Mouse (Mus musculus) activated CD4-positive, CD25-positive, alpha-beta regulatory T cell, adult 4 months (primary cell): ENCODE measurements around the gene Pigl. TPM values are rescaled to one million over a fixed set of nuclear protein-coding genes. Genes with fewer than 3 reads are reported as not detected.

Experiments
- ATAC-seq: one replicate; pipeline ENCODE4 v1.8.0; 2017
- polyA plus RNA-seq, 2 experiments: library from polyadenylated mRNA; unstranded; fragments of 100-300 nt; shearing (Covaris generic); gene quantifications; one replicate each; pipeline ENCODE4 v1.2.1; 2017

Pigl gene
- polyA plus RNA-seq, 2 experiments from 2014 or later: 6.8 to 9.9 TPM

DNA sequence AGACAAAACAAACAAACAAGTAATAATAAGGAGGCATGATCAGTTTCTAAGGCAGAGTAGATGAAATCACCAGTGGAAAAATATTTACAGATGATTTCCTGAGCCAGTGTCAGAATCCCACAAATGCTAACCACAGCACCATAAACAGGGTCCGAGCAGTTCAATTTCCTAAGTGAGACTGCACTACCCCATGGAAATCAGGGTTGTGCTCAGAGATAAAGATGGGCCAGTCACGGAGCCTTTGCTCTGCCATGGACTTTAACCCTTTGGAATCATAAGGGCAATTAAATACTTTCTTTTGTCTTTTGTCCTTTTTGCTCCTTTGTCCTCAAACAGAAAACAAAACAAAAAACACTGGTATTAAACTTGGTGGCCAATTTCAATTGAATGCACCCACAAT lies 64.0 kb downstream of the Pigl start:
- ATAC-seq: no peak

DNA sequence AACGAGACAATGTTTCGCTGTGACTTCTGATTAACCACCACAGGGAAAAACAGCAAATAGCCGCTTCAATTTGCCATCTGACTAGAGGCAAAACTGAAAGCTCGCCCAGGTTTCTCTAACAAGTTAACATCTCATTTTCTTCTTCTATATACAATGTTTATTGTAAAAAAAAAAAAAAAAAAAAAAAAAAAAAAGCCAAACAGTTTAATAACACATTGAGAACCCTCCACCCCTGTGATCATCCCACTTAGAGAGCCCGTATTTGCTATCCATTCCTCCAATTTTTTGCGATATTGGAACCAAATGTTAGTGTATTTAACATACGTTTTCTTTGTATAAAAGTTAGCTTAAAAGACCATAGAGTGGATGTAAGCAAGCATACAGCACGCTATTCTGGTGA lies 78.8 kb downstream of the Pigl start:
- no peak for ATAC-seq

DNA sequence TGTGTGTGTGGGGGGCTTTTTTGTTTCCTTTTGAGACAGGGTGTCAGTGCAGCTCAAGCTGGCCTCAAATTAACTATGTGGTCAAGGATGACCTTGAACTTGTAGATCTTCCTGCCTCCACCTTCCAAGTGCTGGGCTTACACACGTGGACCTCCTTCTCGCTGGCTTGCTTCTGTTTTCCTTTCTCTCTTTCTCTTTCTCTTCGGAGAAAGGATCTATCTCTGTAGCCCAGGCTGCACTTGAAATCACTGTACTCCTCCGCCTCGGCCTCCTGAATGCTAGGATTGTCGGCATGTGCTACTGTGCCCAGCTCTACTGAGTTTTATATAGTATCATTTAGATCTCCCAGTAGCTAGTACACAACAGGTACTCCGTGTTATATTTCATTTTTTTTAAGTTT lies 79.3 kb downstream of the Pigl start:
- ATAC-seq: no peak

DNA sequence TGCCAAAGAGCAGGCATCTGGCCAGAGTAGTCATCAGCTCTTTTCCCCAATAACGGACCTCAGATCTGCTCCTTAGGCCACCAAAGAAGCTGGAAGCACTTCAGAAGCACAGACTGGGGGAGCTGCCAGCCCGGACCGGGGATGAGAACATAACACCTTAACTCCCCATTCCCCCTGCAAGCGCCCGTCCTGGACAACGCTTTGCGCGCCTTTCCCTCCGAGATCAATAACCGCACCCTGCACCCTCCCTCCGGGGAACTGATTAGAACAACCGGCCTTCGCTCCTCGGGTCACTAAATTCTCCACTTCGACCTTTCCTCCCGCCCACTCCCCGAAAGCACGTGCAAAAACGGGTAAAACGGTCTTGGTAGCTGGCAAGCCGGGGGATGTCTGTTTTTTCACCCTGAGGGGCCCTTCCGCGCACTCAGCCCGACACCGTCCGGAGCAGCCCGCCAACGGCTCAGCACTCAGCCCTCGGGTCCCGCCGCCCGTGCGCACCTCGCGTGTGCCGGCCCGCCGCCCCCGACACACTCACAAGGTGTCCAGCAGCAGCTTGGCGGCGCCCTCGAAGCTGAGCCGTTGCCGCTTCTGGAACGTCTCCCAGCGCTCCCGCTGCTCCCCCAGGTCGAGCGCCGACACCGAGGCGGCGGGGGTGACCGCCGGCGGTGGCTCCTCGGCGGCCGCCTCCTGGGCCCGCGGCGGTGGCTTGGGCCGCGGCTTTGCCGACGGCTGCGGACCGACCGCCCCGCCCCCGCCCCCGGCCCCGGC lies 80.2 kb downstream of the Pigl start:
- peak; percentile 40 for ATAC-seq

DNA sequence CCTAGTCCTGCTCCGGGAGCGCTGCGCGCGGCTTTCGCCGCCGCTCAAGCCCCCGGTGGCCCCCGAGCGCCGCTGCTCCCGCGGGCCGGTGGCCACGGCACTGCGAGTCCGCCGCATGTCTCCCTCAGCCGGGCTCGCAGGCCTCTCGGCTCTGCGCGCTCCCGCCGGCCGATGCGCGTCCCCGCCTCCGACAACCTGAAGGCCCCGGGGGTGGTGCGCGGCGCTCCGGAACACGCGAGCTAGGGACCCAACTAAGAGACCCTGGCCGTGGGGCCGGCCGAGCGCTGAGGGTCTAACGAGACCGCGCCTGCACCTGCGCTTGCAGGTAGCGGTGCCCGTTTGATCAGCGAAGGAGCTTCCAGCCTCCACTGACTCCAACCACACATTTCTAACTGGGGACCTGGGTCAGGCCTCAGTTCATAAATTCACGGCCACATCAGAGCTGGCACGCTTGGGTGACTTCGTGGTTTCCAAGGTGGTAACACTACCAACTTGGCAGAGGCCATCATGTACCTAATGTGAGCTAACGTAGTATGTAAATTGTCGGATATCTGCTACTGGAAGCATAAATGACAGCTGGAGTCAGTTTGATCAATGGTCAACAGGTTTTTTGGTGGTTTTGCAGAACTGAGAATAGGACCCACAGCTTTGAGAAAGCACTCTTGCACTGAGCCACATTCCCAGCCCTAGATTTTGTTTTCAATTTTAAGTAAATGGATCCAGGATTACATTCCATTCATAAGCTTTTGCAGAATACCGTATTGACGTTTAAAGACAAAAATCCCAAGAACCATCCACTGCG lies 81.0 kb downstream of the Pigl start, which contains the start of gene Cenpv:
Cenpv (minus strand) TSS at position 173 of the 802 bp plus-strand sequence.
- peak; percentile 61 for ATAC-seq

DNA sequence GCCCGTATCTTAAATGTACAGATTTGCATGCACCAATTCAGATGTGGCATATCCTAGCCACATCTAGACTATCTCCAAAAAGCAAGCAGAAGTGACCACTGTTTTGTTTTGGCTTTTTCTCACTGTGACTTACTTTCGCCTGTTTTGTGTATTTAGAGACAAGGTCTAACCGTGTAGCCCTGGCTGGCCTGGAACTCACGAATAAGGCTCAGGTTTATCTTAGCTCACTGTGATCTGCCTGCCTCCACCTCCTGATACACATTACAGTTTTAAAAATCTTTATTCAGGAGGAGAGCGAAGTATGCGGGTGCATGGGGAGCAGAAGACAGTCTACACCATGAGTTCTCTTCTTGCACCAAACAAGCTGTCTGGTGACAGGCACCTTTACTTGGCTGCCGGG lies 81.9 kb downstream of the Pigl start:
- no peak for ATAC-seq

DNA sequence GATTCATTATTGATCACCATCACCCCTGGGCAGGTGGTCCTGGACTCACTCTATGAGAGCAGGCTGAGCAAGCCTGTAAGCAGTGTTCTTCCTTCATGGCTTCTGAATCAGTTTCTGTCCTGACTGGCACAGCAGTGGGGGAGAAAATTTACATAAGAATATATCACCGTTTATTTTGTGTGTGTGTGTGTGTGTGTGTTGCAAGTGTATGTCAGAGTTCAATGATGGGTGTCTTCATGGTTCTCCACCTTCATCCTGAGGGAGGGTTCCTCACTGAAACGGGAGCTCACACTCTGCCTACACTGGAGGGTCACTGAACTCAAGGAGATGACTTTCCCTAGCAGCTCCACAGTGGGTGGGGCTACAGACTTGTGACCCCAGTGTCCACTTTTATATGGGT lies 82.7 kb downstream of the Pigl start:
- ATAC-seq: no peak

DNA sequence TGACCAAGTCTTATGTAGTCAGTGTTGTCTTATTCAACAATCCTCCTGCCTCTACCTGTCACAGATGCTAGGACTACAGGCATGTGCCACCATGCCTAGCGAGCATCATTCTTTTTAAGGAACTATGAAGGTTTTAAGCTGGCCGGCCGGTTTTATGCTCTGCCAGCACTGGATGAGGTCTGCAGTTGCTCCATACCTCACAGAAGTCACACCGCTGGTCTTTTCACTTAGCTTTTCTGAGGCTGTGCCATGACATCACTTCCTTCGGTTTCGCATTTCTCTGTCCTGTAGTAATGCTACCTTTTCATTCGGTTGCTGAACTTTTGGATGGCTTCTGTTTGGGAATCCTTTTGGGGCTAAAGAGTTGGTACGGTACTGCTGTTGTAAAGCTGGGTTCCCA lies 83.3 kb downstream of the Pigl start:
- ATAC-seq: no peak

DNA sequence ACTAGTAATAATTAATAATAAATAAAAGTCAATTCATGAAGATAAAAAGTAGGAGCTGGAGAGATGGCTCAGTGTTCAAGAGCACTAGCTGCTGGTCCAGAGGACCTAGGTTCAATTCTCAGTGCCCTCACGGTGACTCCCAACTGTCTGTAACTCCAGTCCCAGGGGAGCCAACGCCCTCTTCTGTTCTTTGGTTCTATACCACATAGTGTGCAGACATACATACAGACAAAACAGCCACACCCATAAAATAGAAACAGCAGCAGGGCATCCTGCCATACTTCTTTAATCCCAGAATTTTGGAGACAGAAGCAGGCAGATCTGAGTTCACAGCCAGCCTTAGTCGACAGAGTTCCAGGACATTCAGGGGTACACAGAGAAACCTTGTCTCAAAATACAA lies 85.7 kb downstream of the Pigl start:
- no peak for ATAC-seq

DNA sequence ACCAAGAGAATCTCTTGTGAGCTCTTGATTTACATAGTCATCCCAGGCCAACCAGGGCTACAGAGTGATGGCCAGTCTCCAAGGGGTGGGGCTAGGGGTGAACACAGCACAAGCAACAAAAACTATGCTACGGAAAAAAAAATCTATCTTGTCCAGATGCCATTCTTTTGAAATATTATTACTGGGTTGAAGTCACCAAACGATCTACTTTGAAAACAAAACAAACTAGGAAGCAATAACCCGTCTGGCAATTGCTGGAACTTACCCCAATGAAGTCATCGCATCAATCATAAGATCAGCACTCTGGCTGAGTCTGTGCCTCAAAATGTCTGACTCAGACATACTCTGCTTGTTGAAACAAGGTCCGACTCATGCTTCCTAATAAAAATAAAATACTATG lies 91.5 kb downstream of the Pigl start:
- no peak for ATAC-seq

DNA sequence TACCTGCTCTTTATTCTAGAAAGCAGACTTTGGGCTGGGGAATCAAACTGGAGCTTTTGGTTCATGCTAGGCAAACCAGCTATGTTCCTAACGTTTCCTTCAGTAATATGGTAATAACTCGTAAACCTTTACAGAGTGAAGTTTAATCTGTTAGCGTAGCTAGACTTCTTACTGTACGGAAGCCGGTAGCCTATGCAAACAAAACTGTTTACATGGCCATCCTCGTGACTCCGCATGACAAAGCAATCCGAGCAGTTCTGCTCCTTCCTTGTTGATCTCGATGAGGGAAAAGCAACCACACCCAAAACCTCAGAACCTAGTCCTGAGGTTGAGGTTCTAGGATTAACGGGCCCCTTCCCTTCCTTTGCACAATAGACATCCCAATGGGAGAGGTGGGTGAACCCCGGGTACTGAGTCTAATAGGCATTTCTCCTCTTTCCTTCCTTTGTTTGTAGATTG lies 92.0 kb downstream of the Pigl start:
- no peak for ATAC-seq

DNA sequence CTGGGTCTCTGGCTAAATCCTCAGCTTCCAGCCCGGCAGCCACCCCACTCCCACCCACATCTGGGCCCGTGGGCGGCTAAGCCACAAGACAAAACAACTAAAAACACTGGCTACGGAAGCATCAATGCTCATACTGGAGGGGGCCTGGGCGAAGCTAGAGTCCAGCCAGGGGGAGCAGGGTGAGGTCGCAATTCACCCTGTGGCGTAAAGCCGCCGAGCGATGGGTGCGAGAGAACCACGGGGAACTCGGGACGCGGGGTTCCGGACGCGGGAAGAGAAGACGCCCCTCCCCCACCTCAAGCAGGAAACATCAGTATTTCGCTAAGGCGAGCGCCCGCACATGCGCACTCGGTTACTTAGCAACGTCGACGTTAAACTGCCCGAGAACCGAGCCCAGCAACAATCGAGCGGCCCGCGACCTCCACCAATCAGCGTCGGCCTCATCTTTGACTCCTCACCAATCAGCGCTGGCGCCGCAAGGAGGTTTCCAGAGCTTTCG lies 92.5 kb downstream of the Pigl start, which contains the start of gene Ubb:
Ubb (plus strand) TSS at position 445 of the 499 bp plus-strand sequence.
- ATAC-seq: peak; percentile 91

DNA sequence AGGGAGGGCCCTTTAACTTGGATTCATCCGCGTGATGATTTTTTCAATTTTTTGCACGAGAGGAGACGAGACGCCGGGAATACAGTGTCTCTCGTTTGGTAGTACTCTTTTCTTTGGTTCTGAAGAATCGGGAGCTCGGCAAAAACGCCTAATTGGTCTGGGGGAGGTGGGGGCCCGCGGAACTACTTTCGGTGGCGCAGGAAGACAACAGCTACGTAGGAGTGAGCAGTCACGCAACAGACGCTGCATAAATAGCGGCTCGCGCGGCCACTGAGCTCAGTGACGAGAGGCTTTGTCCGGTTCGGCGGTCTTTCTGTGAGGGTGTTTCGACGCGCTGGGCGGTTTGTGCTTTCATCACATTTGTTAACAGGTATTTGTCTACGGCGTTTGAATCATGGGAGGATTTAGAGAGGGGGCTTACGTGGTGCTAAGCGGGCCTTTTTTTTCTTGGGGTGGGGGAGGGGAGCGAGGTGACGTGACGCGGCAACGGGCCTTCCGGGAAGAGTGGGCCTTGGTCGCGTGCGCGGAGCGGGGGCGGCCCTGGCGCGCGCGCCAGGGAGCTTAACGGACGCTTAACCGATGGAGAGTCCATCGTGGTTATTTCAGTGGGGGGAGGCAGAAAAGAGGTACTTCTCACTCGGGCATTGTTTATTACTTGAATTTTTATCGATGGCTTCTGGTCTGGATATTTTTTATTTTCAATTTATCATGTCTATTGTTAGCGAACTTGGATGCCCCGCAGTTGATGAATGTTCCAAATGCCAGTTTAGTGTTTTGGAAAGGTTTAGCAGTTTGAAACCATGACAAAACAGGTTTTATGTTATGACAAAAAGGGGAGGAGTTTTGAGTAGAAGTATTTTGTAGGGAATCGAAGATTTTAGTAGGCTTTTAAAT lies 93.2 kb downstream of the Pigl start:
- ATAC-seq: peak; percentile 53

DNA sequence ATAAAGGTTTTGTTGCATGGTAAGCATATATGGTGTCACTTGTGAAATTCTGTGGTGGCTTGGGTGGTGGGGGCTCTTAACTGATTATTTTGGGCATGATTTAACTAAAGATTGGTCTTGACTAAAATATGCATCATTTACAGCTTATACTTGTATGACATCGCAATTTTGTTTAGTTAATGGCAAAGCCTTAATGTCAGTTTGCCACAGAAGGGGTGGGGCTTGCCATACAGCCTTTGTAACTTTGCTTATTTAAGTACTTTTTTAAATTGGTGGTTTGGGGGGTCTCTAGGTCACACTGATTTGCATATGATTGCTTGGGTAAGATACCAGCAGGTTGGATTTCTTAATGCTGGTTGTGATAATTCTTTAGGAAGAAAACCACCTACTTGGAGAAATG lies 94.9 kb downstream of the Pigl start:
- no peak for ATAC-seq

DNA sequence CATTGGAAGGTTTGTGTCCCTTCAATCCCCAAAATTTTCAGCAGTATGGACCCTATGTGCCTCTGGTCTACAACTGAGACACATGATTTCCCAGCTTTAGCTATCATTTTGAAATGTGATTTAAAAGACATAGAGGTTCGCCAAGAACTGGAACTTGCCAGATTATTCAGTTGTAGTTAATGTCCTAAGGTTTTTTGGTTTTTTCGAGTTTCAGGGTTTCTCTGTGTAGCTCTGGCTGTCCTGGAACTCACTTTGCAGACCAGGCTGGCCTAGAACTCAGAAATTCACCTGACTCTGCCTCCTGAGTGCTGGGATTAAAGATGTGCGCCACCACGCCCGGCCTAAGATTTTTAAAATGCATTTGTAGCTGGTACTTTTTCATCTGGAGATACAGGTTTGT lies 95.4 kb downstream of the Pigl start:
- no peak for ATAC-seq

DNA sequence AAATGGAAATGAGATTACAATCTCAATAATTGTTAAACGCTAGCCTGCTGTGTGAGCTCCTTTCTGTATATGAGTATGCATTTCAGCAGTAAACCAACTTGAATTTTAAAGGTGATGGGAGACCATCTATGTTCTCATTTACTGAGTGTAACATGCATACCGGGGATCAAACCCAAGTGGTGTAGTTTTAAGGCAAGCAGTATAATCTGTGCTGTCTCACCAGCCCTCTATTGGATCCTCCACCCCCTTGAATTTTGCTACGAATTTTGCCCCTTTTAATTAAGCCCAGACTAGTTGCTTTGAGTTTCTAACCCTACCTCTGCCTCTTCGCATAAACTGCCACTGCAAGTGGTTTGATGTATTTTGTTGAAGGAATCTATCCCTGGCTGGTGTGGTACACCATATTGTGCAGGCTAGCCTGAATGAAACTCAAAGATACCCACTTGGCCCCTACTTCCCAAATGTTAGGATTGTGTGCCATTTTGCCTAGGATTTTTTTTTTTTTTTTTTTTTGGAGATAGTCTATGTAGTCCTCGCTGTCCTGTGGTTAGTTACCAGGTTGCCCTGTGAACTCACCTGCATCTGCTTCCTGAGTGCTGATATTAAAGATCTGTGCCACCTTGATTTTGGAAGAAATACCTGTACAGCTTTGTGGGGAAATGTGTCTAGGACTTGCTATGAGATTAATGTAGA lies 96.0 kb downstream of the Pigl start:
- no peak for ATAC-seq

DNA sequence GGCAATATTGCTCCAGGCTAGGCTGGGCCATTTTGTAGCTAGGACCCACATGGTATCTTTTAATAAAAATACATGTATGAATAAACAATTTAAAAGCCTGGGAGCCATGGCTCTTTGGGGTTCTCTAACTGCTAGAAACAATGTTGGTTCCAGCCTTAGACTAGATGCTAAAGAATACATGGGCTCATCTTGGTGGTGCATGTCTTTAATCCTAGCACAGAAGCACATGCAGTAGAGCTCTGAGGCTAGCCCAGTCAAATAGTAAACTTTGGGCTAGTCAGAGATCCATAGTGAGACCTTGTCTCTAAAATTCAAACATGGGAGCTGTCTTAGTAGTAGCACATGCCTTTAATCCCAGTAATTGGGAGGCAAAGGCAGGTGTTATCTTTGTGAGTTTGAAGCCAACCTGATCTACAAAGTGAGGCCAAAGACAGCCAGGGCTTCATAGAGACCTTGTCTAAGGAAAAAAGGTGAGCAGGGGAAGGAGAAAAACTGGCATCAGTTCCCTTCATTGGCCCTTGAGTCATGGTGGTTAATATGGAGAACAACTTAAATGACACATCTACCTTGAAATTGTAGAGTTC lies 96.8 kb downstream of the Pigl start:
- ATAC-seq: no peak

DNA sequence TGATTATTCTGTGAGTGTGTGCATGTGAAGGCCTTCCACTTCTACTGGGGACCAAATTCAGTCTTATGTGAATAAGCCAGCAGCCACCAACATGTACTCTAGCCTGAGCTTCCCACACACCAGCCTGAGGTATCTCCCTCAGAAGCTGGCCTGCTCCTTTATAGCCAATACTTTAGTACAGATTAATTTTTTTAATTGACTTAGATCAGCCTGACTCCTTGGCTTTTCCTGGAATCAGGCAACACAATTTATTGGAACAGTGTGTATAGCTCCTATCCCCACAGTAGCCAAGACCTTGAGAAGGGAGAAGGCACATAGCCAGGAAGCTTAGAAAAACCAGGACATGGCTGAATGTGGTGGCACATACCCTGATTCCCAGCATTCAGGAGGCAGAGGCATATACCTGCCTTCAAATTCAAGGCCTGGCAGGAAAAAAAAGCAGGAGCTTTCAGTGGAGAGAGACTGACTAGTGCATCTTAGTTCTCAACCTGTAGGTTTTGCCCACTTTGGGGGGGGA lies 97.7 kb downstream of the Pigl start:
- no peak for ATAC-seq

DNA sequence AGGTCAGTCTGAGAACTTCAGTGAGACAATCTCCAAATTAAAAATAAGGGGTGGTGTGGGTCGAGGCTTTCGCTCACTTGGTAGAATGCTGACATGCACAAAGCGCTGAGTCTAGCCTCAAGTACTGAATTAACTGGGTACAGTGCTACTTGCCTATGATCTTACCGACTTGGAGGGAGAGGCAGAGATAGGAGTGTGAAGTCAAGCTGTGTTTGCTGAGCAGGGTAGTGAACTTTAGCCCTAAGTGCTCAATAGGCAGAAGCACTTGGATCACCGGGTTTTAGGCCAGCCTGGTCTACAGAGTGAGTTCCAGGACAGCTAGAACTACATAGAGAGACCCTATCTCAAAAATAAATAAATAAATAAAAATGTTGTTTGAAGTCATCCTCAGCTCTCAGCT lies 98.9 kb downstream of the Pigl start:
- ATAC-seq: no peak

DNA sequence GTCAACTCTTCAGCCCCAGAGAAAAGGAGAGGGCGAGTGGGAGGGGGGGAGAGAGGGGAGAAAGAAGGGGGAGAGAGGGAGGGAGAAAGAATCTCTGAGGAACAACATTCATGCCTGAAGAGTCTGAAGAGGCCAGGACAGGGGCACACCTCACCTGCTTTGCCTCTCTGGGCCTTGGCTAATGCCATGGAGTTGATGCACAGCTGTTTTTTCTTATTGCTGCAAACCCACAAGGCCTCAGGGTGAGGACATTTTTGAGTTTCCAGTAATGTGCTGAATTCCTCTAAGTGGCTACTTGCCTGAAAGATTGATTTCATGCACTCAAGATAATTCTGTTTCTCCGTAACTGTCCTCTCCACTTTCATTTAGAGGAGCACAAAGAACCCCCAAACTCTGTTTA lies 99.9 kb downstream of the Pigl start:
- no peak for ATAC-seq

DNA sequence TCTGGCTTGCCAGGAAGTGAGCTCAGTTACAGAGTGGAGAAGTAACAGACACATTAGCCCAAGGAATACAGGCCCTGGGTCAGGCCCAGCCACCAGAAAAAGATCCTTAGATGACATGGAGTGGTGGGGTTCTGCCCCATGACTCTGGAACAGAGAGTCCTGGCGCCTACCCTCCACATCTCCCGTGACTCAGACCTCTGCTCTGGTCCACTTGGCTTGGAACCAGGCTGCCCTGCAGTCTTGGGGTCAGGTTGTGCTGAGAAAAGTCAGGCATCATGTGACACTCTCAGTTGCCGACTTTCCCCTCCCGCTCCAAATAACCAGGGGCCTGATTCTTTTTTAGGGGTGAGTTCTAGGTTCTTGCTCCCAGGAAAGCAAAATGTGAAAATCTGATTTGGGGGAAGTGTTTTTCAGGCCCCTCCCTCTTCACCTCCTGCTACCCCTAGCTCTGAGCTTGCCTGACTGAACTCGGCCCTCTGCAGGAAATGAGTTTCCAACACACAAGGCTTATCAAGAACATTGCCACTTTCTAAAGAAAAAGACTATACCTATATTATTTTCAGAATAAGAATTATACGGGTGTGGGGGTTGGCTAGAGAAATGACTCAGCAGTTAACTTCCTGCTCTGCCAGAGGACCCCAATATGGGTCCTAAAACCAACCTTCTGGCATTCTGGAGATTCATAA lies 100.8 kb downstream of the Pigl start:
- ATAC-seq: no peak
